In genomic region chr5:107983946-107984345, GRCm38 (mm10) we compare ENCODE assay signal across 23 mouse cellular contexts. TPM values are rescaled to one million over a fixed set of nuclear protein-coding genes. Genes with fewer than 3 reads are reported as not detected.
DNase-seq lines count a peak whose midpoint lies in the region; ATAC-seq and TF ChIP-seq lines count a peak whose summit lies in the region.
"Had no signal": no experiment of that assay in that cellular context is flagged by ENCODE, and none has a peak within 500 bp of the region (broad histone marks: within the 10 kb centered on the region; RNA-seq: fewer than 3 reads in every experiment).

No protein-coding gene starts in this region.

- H3K36me3 ChIP-seq in kidney, postnatal 0 days (ENCODE audit: insufficient read depth, low read length) = no peaks in the 10 kb centered on the region
- H3K36me3 ChIP-seq in kidney, embryonic 15.5 days = no peaks in the 10 kb centered on the region
- H3K36me3 ChIP-seq in spleen, adult 2 months (ENCODE audit: control insufficient read depth, insufficient read depth, low read length) = no peaks in the 10 kb centered on the region; the same call in 1 of the 2 replicates
- H3K36me3 ChIP-seq in stomach, postnatal 0 days (ENCODE audit: control insufficient read depth, insufficient read depth, low read length) = no peaks in the 10 kb centered on the region
- H3K36me3 ChIP-seq: embryonic facial prominence, embryonic 10.5 days; heart, embryonic 10.5 days; hindbrain, embryonic 13.5 days had no signal

- H3K27ac ChIP-seq in kidney, postnatal 0 days = no peak overlapping the region
- H3K27ac ChIP-seq in kidney, embryonic 15.5 days = no peak overlapping the region
- peak overlapping the region; percentile 25 for H3K27ac ChIP-seq in spleen, adult 2 months (ENCODE audit: insufficient read depth, low read length)
- H3K27ac ChIP-seq in stomach, postnatal 0 days (replicated peaks) = no peak overlapping the region
- H3K27ac ChIP-seq: embryonic facial prominence, embryonic 10.5 days; forebrain, embryonic 13.5 days; heart, embryonic 10.5 days; hindbrain, embryonic 13.5 days had no signal

- H3K9ac ChIP-seq in kidney, postnatal 0 days (ENCODE audit: low read depth, low read length) = no peak overlapping the region
- H3K9ac ChIP-seq in kidney, embryonic 15.5 days = no peak overlapping the region
- 0 out of 2 replicates have a peak overlapping the region, but pooled peaks have one; percentile 8 for H3K9ac ChIP-seq in stomach, postnatal 0 days (ENCODE audit: low read length)
- H3K9ac ChIP-seq: forebrain, embryonic 13.5 days; forebrain, postnatal 0 days; hindbrain, embryonic 13.5 days had no signal

- TF ChIP-seq CTCF in kidney, postnatal 0 days (IDR thresholded peaks at IDR 0.05; ENCODE audit: low read depth) = no peak
- no peak for TF ChIP-seq CTCF in spleen, adult 2 months (IDR thresholded peaks at IDR 0.05; ENCODE audit: extremely low read depth, insufficient read depth, insufficient read length, insufficient replicate concordance)
- no peak for TF ChIP-seq CTCF in stomach, postnatal 0 days (IDR thresholded peaks at IDR 0.05; ENCODE audit: low read depth)

- H3K9me3 ChIP-seq in kidney, postnatal 0 days (replicated peaks; ENCODE audit: low read length) = no peaks in the 10 kb centered on the region
- no peaks in the 10 kb centered on the region for H3K9me3 ChIP-seq in kidney, embryonic 15.5 days (replicated peaks)
- no peaks in the 10 kb centered on the region for H3K9me3 ChIP-seq in stomach, postnatal 0 days (ENCODE audit: control insufficient read depth, low read length)
- H3K9me3 ChIP-seq: embryonic facial prominence, embryonic 10.5 days; forebrain, embryonic 13.5 days; heart, embryonic 10.5 days; hindbrain, embryonic 13.5 days had no signal

- no peak for ATAC-seq in kidney, postnatal 0 days (replicated peaks; ENCODE audit: low FRiP score, low read depth)
- ATAC-seq in kidney, embryonic 15.5 days (replicated peaks; ENCODE audit: low FRiP score) = no peak
- no peak for ATAC-seq in stomach, postnatal 0 days (ENCODE audit: low FRiP score, low TSS enrichment)
- ATAC-seq: activated CD4-positive, CD25-positive, alpha-beta regulatory T cell, adult 4 months; forebrain, embryonic 13.5 days; forebrain, postnatal 0 days; Patski had no signal

- TF ChIP-seq POLR2A in spleen, adult 2 months (IDR thresholded peaks at IDR 0.05; ENCODE audit: low read depth, low read length) = no peak

- H3K4me1 ChIP-seq in kidney, postnatal 0 days (replicated peaks; ENCODE audit: insufficient read depth, low read length) = no peaks in the 10 kb centered on the region
- H3K4me1 ChIP-seq in kidney, embryonic 15.5 days = peaks cover 12% of the 10 kb centered on the region; the same call in 1 of the 2 replicates
- peaks cover 17% of the 10 kb centered on the region for H3K4me1 ChIP-seq in spleen, adult 2 months (ENCODE audit: control insufficient read depth, insufficient read depth, insufficient read length)
- H3K4me1 ChIP-seq in stomach, postnatal 0 days (replicated peaks; ENCODE audit: control insufficient read depth, insufficient read depth) = no peaks in the 10 kb centered on the region

- H3K27me3 ChIP-seq in kidney, postnatal 0 days (ENCODE audit: insufficient read depth, low read length) = no peaks in the 10 kb centered on the region
- H3K27me3 ChIP-seq in kidney, embryonic 15.5 days = no peaks in the 10 kb centered on the region
- no peaks in the 10 kb centered on the region for H3K27me3 ChIP-seq in spleen, adult 2 months (ENCODE audit: control insufficient read depth, insufficient read depth, low read length)
- H3K27me3 ChIP-seq in stomach, postnatal 0 days (ENCODE audit: control insufficient read depth, insufficient read depth, low read length) = no peaks in the 10 kb centered on the region
- H3K27me3 ChIP-seq: CH12.LX; forebrain, embryonic 13.5 days; hindbrain, embryonic 13.5 days; Patski had no signal

- H3K4me2 ChIP-seq in kidney, postnatal 0 days (ENCODE audit: low read length) = no peak overlapping the region
- H3K4me2 ChIP-seq in kidney, embryonic 15.5 days = no peak overlapping the region
- H3K4me2 ChIP-seq in stomach, postnatal 0 days (replicated peaks; ENCODE audit: low read depth) = no peak overlapping the region
- H3K4me2 ChIP-seq: forebrain, embryonic 13.5 days; hindbrain, embryonic 13.5 days had no signal

- WGBS in kidney, postnatal 0 days = 76% methylated on average over 5 of the region's 5 CpGs
- 89% methylated on average over 5 of the region's 5 CpGs for WGBS in kidney, embryonic 15.5 days
- WGBS in spleen, adult 2 months = 93% methylated on average over 5 of the region's 5 CpGs
- 80% methylated on average over 5 of the region's 5 CpGs for WGBS in stomach, postnatal 0 days

- TF ChIP-seq EP300 in stomach, postnatal 0 days (optimal IDR thresholded peaks at IDR 0.05) = no peak

- peak; percentile 30 for DNase-seq in kidney, adult 18-20 months
- DNase-seq in kidney, postnatal 4 days = no peak
- DNase-seq in kidney, postnatal 0 days (ENCODE audit: low spot score) = peak; percentile 40
- DNase-seq in spleen, adult 2 months (ENCODE audit: low read depth in 1 of 2, low spot score in 2 of 2) = no peak
- no peak for DNase-seq in spleen, postnatal 14 days (ENCODE audit: low spot score in 2 of 2)
- DNase-seq in stomach, postnatal 0 days (ENCODE audit: low spot score) = no peak
- no peak for DNase-seq in left cerebral cortex, postnatal 25 days (ENCODE audit: low spot score in 2 of 2)
- DNase-seq: adrenal gland, adult 2 months; adrenal gland, postnatal 25 days; cerebellum, adult 2 months; cerebellum, postnatal 10 days; forebrain, postnatal 0 days; gastrocnemius, postnatal 36 days; heart, adult 18-20 months; heart, postnatal 14 days had no signal

- no peak overlapping the region for H3K4me3 ChIP-seq in kidney, postnatal 0 days (replicated peaks; ENCODE audit: low read depth, low read length)
- H3K4me3 ChIP-seq in kidney, embryonic 15.5 days (replicated peaks) = no peak overlapping the region
- no peak overlapping the region for H3K4me3 ChIP-seq in spleen, adult 2 months (ENCODE audit: extremely low read depth, insufficient read depth, insufficient read length)
- no peak overlapping the region for H3K4me3 ChIP-seq in stomach, postnatal 0 days (ENCODE audit: low read depth, low read length)
- H3K4me3 ChIP-seq: embryonic facial prominence, embryonic 10.5 days; forebrain, embryonic 13.5 days; heart, embryonic 10.5 days; hindbrain, embryonic 13.5 days had no signal

- intact Hi-C loops in left cerebral cortex, postnatal 25 days (cut with DNase I) = no loop called here

RNA-seq across cellular contexts. Expression of gene Fam69a, which starts 2.9 kb away (rescaled TPM):
- polyA plus RNA-seq in kidney, postnatal 0 days (2015; fragmentation: Nextera tagmentation; extraction: Ambion mirVana) = 23.6 and 27.4 TPM in 2 replicates
- 19.1 and 21.3 TPM in 2 replicates for polyA plus RNA-seq in kidney, embryonic 15.5 days (2015; fragmentation: Nextera tagmentation; extraction: Ambion mirVana)
- 1.6 and 2.2 TPM in 2 replicates for polyA plus RNA-seq in spleen, adult 2 months (2012; rRNA removed)
- polyA plus RNA-seq in stomach, postnatal 0 days (2015; fragmentation: Nextera tagmentation; extraction: Ambion mirVana) = 15.5 and 16.3 TPM in 2 replicates
- total RNA-seq in left cerebral cortex, postnatal 25 days (2021) = 10 to 100 TPM; 31.4 to 32.1 TPM

Comparison
In these comparisons a context has a peak if more than half of its experiments do, and no peak if none do; other contexts are left out.
1. DNase-seq: peak in kidney, adult 18-20 months (single experiment) and kidney, postnatal 0 days (single experiment); none in kidney, postnatal 4 days (0 of 2), spleen, adult 2 months (0 of 2), spleen, postnatal 14 days (0 of 2), stomach, postnatal 0 days (single experiment) and left cerebral cortex, postnatal 25 days (0 of 2).